Mouse (Mus musculus): Measurements from ENCODE around the gene Bcl2a1c.
A peak's percentile ranks its signal among the peaks of the same experiment; 100 is the strongest.
"Not testable (repeated sequence)": the region's sequence is repeated elsewhere in the genome, so short reads cannot be mapped to it uniquely, and the experiment has no call there.

Gene Bcl2a1c

GRCm38 (mm10) chr9:114329855-114330254, at the start of gene Bcl2a1c:
TSS of gene Bcl2a1c (plus strand) at chr9:114330135.
- DNase-seq (ENCODE audit: low spot score) = peak; percentile 8

GRCm38 (mm10) chr9:114305957-114306356, 24.0 kb upstream of the Bcl2a1c start:
- not testable (repeated sequence) for DNase-seq (ENCODE audit: low spot score)

- not testable (repeated sequence) for DNase-seq (ENCODE audit: low spot score)
Measured at GRCm38 (mm10) chr9:114311752-114312151, 18.2 kb upstream of the Bcl2a1c start.

GRCm38 (mm10) chr9:114318021-114318420, 11.9 kb upstream of the Bcl2a1c start:
- peak; percentile 24 for DNase-seq (ENCODE audit: low spot score)

- DNase-seq (ENCODE audit: low spot score) = no peak
Measured at GRCm38 (mm10) chr9:114326011-114326748, 3.8 kb upstream of the Bcl2a1c start.

DNA sequence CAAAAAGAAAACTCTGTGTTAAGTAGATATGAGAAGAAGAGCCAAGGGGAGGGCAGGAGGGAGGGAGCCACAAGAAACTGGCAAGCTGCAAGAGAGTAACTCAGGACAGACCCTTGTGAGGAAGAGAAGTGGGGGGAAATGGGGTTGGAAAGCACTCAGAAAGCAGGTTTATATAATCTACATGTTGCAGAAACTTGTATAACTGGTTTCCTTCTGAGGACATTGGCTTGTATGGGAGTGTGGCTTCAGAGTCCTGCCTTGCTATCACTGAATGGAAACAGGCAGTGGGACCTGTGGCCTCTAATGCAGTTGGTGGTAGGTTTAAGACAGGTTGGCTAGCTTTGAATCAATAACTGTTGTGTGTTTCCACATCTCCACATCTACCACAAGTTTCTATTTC, 1.6 kb upstream of the Bcl2a1c start:
- DNase-seq (ENCODE audit: low spot score) = not testable (repeated sequence)

DNA sequence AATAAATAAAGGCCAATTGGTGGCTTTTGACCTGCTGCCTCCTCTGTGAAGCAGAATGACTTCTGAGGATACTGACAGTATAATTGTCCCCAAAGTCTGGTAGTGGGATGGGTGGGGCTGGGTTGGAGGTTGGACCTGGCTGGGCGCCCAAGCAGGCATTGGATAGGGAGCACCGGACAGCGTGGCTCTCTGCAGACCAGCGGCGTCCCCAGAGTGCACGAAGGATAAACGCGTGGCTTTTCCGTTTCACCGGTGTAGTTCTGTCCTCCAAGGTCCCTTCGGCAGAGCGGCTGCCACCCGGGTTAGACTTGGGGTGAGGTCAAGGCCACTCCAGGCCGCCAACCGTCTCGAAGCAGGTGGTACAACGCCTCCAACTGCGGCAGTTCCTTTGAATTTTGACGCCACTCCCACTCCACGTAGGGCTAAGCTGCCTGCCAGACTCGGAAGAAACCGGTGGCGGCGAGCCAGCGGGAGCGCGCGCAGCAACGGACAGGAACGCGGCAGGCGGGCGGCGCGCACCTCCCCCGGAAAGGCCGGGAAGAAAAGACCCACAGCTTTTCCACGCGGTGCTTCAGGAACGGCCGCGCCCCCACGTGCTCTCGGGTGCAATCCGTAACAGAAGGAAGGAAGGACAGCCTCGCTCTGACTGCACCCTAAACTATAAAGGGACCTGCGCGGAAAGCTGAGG, 38.0 kb downstream of the Bcl2a1c start:
- peak; percentile 36 for DNase-seq (ENCODE audit: low spot score)

- DNase-seq (ENCODE audit: low spot score) = no peak
Measured at GRCm38 (mm10) chr9:114368471-114368858, 38.5 kb downstream of the Bcl2a1c start.

DNA sequence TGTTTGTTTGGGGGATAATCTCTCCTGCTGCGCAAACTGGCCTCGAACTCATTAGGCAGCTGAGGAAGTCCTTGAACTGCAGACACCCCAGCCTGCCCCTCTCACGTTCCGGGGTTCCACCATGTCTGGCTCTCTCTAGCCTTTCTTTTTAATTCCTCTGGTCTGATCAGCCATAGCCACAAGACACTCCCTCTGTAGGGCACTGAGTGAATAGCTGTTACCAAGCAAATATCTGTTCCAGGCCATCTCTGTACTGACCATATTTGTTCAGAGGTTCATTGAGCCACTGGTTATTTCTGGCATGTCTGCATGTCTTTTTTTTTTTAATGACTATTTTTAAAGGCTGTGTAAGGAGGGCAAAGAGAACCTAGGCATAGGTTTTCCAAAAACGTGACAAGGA, 39.5 kb downstream of the Bcl2a1c start:
- not testable (repeated sequence) for DNase-seq (ENCODE audit: low spot score)

DNA sequence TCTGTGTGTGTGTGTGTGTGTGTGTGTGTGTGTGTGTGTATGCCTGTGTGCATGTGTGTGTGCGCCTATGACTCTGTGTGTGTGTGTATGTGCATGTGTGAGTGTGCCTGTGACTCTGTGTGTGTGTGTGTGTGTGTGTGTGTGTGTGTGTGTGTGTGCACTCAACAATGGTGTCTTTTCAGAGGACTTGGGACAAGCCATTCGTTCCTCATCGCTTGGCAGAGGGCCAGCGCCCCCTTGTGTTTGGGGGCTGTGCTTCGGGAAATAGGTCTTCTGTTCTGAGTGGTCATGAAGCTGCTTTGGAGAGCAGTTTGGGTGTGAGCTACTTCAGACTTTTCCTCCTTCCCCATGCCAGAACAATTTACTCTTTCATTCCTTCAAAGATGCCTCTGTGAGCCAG, 41.8 kb downstream of the Bcl2a1c start:
- DNase-seq (ENCODE audit: low spot score) = peak; percentile 6

DNA sequence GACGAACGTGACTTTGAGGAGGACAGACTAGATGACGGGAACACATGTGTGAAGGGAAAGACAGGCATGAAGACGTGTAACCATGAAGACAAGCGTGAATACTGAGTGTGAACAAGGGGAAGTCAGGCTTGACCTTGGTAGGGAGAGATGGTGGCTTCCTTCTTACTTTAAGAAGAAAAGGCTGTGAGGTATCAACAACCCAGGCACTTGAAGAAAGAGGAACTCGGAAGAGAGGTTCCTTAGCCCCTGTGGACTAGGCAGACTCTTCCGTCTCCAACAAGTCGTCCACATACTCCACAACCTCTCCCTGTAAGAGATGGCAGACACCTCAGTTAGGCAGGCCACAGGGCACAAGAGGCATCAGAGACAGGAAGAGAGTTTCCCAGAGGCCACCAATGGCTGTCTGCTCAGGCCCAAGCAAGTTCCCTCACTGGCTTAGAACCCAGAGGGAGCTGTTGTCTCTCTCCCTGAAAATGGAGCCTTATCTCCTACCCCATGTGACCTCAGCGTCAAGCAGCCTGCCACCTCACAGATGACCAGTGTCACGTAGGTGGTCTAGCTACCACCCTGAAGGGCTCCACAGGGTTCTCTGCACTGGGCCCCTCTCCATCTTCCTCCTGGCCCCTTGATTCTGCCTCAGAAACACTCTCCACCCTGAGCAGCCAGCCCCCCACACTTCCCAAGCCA, 45.5 kb downstream of the Bcl2a1c start:
- DNase-seq (ENCODE audit: low spot score) = no peak

DNA sequence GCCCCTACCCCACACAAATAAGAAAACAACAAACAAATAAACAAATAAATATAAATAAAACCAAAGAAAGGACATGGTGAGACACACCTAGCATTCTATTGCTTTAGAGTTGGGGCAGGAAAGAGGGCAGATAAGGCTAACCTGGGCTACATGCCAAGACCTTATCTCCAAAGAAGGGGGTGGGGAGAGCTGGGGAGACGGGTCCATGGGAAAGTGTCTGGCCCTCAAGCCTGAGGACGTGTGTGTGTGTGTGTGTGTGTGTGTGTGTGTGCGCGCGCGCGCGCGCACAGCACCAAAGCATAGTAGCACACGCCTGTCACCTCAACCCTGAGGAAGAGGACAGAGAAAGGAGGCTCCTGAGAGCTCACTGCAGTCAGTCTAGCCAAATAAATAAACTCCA, 47.2 kb downstream of the Bcl2a1c start:
- no peak for DNase-seq (ENCODE audit: low spot score)

DNA sequence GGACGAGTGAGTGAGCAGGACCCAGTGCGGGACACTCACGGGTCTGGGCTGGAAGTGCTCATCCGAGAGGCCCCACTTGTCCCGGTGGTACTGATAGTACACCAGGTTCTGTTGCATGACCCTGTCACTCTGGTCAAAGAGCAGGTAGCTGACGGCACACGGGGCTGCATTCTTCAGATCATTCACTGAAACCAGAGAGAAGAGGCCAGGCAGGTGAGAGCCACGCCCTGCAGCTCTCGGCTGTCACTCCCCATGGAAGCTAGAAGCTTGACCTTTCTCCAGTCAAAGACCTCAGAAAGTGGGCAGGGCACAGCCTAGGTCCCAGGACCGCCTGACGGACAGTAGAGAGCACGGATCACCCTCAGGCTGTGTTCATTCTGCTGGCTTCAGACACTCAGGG, 49.9 kb downstream of the Bcl2a1c start:
- DNase-seq (ENCODE audit: low spot score) = no peak
